Mouse (Mus musculus) heart, embryonic 14.5 days (tissue): ENCODE results near the gene Gm20538. TPM values are rescaled to one million over a fixed set of nuclear protein-coding genes. Genes with fewer than 3 reads are reported as not detected.

Source experiments
- ATAC-seq: fragments of 200-750 bp; cut with Nextera tagmentation; 2 replicates; pipeline ENCODE4 v1.8.0; 2017; ENCODE audit warnings: low read depth, moderate TSS enrichment; ENCODE audit not compliant: insufficient number of reproducible peaks, insufficient read depth, low FRiP score
- H3K27ac ChIP-seq, 2 experiments: fragments of 200-500 bp in 1 of 2; fragments of 300-500 bp in 1 of 2; sonication (generic) in 1 of 2; replicated peaks in 1 of 2; 2 replicates each; pipeline ENCODE4 v1.5.1; 2012 to 2014; ENCODE audit warnings: low read depth in 2 of 2, low read length in 2 of 2, control low read depth in 1 of 2, mild to moderate bottlenecking in 1 of 2, mixed read lengths in 1 of 2; ENCODE audit not compliant: control insufficient read depth in 1 of 2, insufficient read depth in 1 of 2
- H3K27me3 ChIP-seq: fragments of 300-500 bp; sonication (generic); 2 replicates; pipeline ENCODE4 v1.6.1; 2014; ENCODE audit warnings: mild to moderate bottlenecking, low read length, control low read depth; ENCODE audit not compliant: control insufficient read depth, insufficient read depth
- H3K36me3 ChIP-seq: fragments of 300-500 bp; sonication (generic); 2 replicates; pipeline ENCODE4 v1.6.1; 2014; ENCODE audit warnings: mild to moderate bottlenecking, control low read depth, low read length, mixed read lengths; ENCODE audit not compliant: control insufficient read depth, insufficient read depth
- H3K4me1 ChIP-seq, 2 experiments: fragments of 200-500 bp in 1 of 2; fragments of 300-500 bp in 1 of 2; sonication (generic) in 1 of 2; 2 replicates each; pipeline ENCODE4 v1.6.1; 2012 to 2014; ENCODE audit warnings: low read length in 2 of 2, control low read depth in 1 of 2, mixed read lengths in 1 of 2; ENCODE audit not compliant: control insufficient read depth in 2 of 2, insufficient read depth in 2 of 2
- H3K4me2 ChIP-seq: fragments of 300-500 bp; sonication (generic); 2 replicates; pipeline ENCODE4 v1.6.1; 2014; ENCODE audit warnings: mild to moderate bottlenecking, low read length
- H3K4me3 ChIP-seq, 2 experiments: fragments of 200-500 bp in 1 of 2; fragments of 300-500 bp in 1 of 2; sonication (generic) in 1 of 2; 2 replicates each; pipeline ENCODE4 v1.5.1; 2012 to 2014; ENCODE audit warnings: low read length in 2 of 2, mild to moderate bottlenecking in 2 of 2, control low read depth in 1 of 2, low read depth in 1 of 2, moderate library complexity in 1 of 2; ENCODE audit not compliant: control insufficient read depth in 1 of 2, insufficient read depth in 1 of 2
- H3K9ac ChIP-seq: fragments of 300-500 bp; sonication (generic); 2 replicates; pipeline ENCODE4 v1.6.1; 2014; ENCODE audit warnings: mild to moderate bottlenecking, low read length
- H3K9me3 ChIP-seq: fragments of 300-500 bp; sonication (generic); 2 replicates; pipeline ENCODE4 v1.6.1; 2016; ENCODE audit warnings: low read length, control low read depth; ENCODE audit not compliant: control insufficient read depth
- WGBS: fragments of 180-500 bp; shearing (Covaris S2); extraction: QIAGEN DNeasy Blood & Tissue Kit; methylation state at CpG from one replicate; pipeline ENCODE4 v1.1.7; 2014; 5-methylcytosine and 5-hydroxymethylcytosine counted together
- polyA plus RNA-seq: library from polyadenylated mRNA; unstranded; fragments of >200 nt; fragmentation: Nextera tagmentation; extraction: Ambion mirVana; gene quantifications from 2 replicates; pipeline ENCODE4 v1.2.1, GENCODE M21; 2014

Gene Gm20538
- polyA plus RNA-seq, 1 experiment from 2014 or later = not detected

GRCm38 (mm10) chr19:44500240-44500639 is 52.4 kb downstream of the Gm20538 start:
- ATAC-seq = no peak
- H3K4me2 ChIP-seq = no peak overlapping the region
- 70% methylated on average over 5 of the region's 5 CpGs for WGBS

DNA sequence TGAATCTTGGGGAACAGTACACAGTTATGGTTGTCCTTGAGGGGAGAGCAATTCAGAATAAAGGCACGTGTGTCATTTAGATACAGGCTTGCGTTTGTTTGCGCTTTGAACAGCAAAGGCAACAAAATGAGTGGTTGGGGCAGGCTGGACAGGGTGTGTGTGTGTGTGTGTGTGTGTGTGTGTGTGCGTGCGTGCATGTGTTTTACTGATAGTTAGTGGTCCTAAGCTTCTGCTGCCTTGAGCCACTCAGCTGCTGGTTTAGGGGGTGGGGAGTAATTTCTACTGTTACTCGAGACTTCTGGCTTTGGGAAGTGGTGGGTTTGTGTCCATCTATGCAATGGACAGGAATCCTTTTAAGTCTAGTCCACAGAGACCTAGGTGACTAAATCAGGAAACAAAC is 53.7 kb downstream of the Gm20538 start:
- Histone ChIP-seq H3K4me1 (peaks cover 0 to 5% of the 10 kb centered on the region in 2 experiments; a peak in 1 of 4 replicates), H3K27ac (no peak overlapping the region), H3K4me2 (no peak overlapping the region), H3K27me3 (peaks cover 22% of the 10 kb centered on the region), H3K36me3 (no peaks in the 10 kb centered on the region), H3K9me3 (no peaks in the 10 kb centered on the region), H3K9ac (no peak overlapping the region), H3K4me3 (no peak overlapping the region)
- no peak for ATAC-seq
- 63% methylated on average over 6 of the region's 6 CpGs for WGBS

More at GRCm38 (mm10) chr19:44500240-44500639, 52.4 kb downstream of the Gm20538 start:
- H3K9me3 ChIP-seq = no peaks in the 10 kb centered on the region
- no peak overlapping the region for H3K4me3 ChIP-seq
- H3K27ac ChIP-seq = no peak overlapping the region
- H3K9ac ChIP-seq = no peak overlapping the region
- peaks cover 22% of the 10 kb centered on the region for H3K27me3 ChIP-seq
- no peaks in the 10 kb centered on the region for H3K36me3 ChIP-seq
- H3K4me1 ChIP-seq = peaks cover 0 to 5% of the 10 kb centered on the region in 2 experiments; a peak in 1 of 4 replicates

GRCm38 (mm10) chr19:44496941-44497340 is 55.7 kb downstream of the Gm20538 start:
- H3K4me1 ChIP-seq = no peaks in the 10 kb centered on the region
- no peak for ATAC-seq
- H3K36me3 ChIP-seq = no peaks in the 10 kb centered on the region
- WGBS = 73% methylated on average over 10 of the region's 10 CpGs
- peaks cover 24% of the 10 kb centered on the region for H3K27me3 ChIP-seq
- no peak overlapping the region for H3K9ac ChIP-seq
- H3K27ac ChIP-seq = no peak overlapping the region
- no peak overlapping the region for H3K4me2 ChIP-seq
- no peak overlapping the region for H3K4me3 ChIP-seq
- H3K9me3 ChIP-seq = no peaks in the 10 kb centered on the region

GRCm38 (mm10) chr19:44496511-44496910 is 56.1 kb downstream of the Gm20538 start:
- Histone ChIP-seq H3K4me2 (no peak overlapping the region), H3K36me3 (no peaks in the 10 kb centered on the region), H3K9me3 (no peaks in the 10 kb centered on the region), H3K9ac (no peak overlapping the region), H3K4me3 (no peak overlapping the region), H3K27ac (no peak overlapping the region), H3K4me1 (no peaks in the 10 kb centered on the region), H3K27me3 (peaks cover 24% of the 10 kb centered on the region)
- WGBS = 48% methylated on average over 8 of the region's 8 CpGs
- ATAC-seq = no peak

Other genes with a start within 250 kb of the Gm20538 start
- gene Scd4, start 219.7 kb downstream of the Gm20538 start, polyA plus RNA-seq = 2.1 and 2.9 TPM in 2 replicates
- 0.43 and 1.0 TPM in 2 replicates for gene Scd1, start 145.0 kb downstream of the Gm20538 start, polyA plus RNA-seq
- gene Wnt8b, start 59.4 kb downstream of the Gm20538 start, polyA plus RNA-seq = not detected in 2 replicates
- gene Sec31b, start 7.0 kb downstream of the Gm20538 start, polyA plus RNA-seq = 1.1 and 1.6 TPM in 2 replicates
- 1,268 TPM in 2 replicates for gene Ndufb8, start 2.6 kb upstream of the Gm20538 start, polyA plus RNA-seq
- 21.0 and 21.9 TPM in 2 replicates for gene Hif1an, start 10.0 kb upstream of the Gm20538 start, polyA plus RNA-seq
- not detected in 2 replicates for gene Pax2, start 203.2 kb upstream of the Gm20538 start, polyA plus RNA-seq